Mouse (Mus musculus) kidney, adult 2 months (tissue): ENCODE data around the gene Olfr1033.

Experiments
- CTCF ChIP-seq: fragments of 200-500 bp; conservative IDR thresholded peaks from 2 replicates; pipeline ENCODE4 v1.5.1; 2011; ENCODE audit warnings: low read depth, mild to moderate bottlenecking, control low read depth, low read length, moderate library complexity, mixed read lengths; ENCODE audit not compliant: insufficient read depth, insufficient read length
- POLR2A ChIP-seq: fragments of 200-500 bp; IDR thresholded peaks from one replicate; pipeline ENCODE4 v1.6.1; 2011; ENCODE audit warnings: low read depth, low read length, control low read depth

- TF ChIP-seq CTCF (no peak), POLR2A (no peak)
These were observed 25.1 kb downstream of the Olfr1033 start, which contains the start of gene Olfr1034 for GRCm38 (mm10) chr2:86045561-86045960.
